ENCODE assay signal across 8 mouse cellular contexts in genomic region chr4:53011732-53012361, GRCm38 (mm10). TPM values are rescaled to one million over a fixed set of nuclear protein-coding genes. Genes with fewer than 3 reads are reported as not detected.
A peak's percentile ranks its signal among the peaks of the same experiment; 100 is the strongest.
DNase-seq lines count a peak whose midpoint lies in the region; ATAC-seq lines count a peak whose summit lies in the region.

Nipsnap3b (plus strand) TSS chr4:53011880.

- peak; percentile 94 to 95 for ATAC-seq in hematopoietic stem cell, adult 5-6 weeks (replicated peaks in 1 of 2; ENCODE audit: insufficient read depth in 1 of 2, low FRiP score in 2 of 2, low TSS enrichment in 1 of 2, low read depth in 1 of 2, poor library complexity in 2 of 2, severe bottlenecking in 2 of 2)
- ATAC-seq in lung, embryonic 16.5 days (ENCODE audit: low read depth): peak; percentile 98

- WGBS in lung, embryonic 16.5 days: under 1% methylated on average over 63 of the region's 63 CpGs

- H3K9me3 ChIP-seq in lung, embryonic 16.5 days (ENCODE audit: control insufficient read depth, low read length): peaks cover 3% of the 10 kb centered on the region; the same call in 1 of the 2 replicates

- peak within 1 kb of the TSS; percentile 91 for H3K27ac ChIP-seq in lung, embryonic 16.5 days (ENCODE audit: low read length)

- H3K4me2 ChIP-seq in lung, embryonic 16.5 days (ENCODE audit: low read depth, low read length): peak within 1 kb of the TSS; percentile 75

- peak; percentile 72 for DNase-seq in MEL-GATA-1-ER (ENCODE audit: extremely low read depth, low read depth)
- peak; percentile 93 for DNase-seq in cerebellum, adult 8-10 months
- peak; percentile 96 for DNase-seq in forelimb bud, embryonic 11.5 days (ENCODE audit: low read depth, low spot score)
- DNase-seq in layer of hippocampus, adult 9-10 months (ENCODE audit: low spot score): peak; percentile 85
- DNase-seq in ovary, postnatal 10 days (ENCODE audit: low spot score): peak; percentile 90
- peak; percentile 92 to 96 for DNase-seq in thymus, postnatal 10 days (ENCODE audit: low spot score in 2 of 2)

- no peaks in the 10 kb centered on the region for H3K27me3 ChIP-seq in lung, embryonic 16.5 days (ENCODE audit: control insufficient read depth, insufficient read depth, low read depth, low read length)

- peak within 1 kb of the TSS; percentile 91 for H3K9ac ChIP-seq in lung, embryonic 16.5 days (ENCODE audit: low read length)

- peaks cover 5% of the 10 kb centered on the region for H3K4me1 ChIP-seq in lung, embryonic 16.5 days (replicated peaks; ENCODE audit: control insufficient read depth, insufficient read depth, low read length)

- peaks cover 14% of the 10 kb centered on the region for H3K36me3 ChIP-seq in lung, embryonic 16.5 days (ENCODE audit: control insufficient read depth, insufficient read depth, low read length)

- peak within 1 kb of the TSS; percentile 88 for H3K4me3 ChIP-seq in lung, embryonic 16.5 days (ENCODE audit: low read length)

RNA-seq across cellular contexts. Expression of gene Nipsnap3b, which starts in this region (rescaled TPM):
- total RNA-seq in hematopoietic stem cell, adult 5-6 weeks (2017): 44.4 and 65.6 TPM in 2 replicates
- 81.9 and 83.2 TPM in 2 replicates for polyA plus RNA-seq in lung, embryonic 16.5 days (2015; fragmentation: Nextera tagmentation; extraction: Ambion mirVana)

Comparison
In these comparisons a context has a peak if more than half of its experiments do, and no peak if none do; other contexts are left out.
1. Peak in every context shown above with its lines: DNase-seq, ATAC-seq, H3K4me3 ChIP-seq and H3K27ac ChIP-seq.